Mouse (Mus musculus) left cerebral cortex, adult 18-20 months (tissue): ENCODE results near the gene Tnfrsf9. TPM values are rescaled to one million over a fixed set of nuclear protein-coding genes. Genes with fewer than 3 reads are reported as not detected.

Experiments used
- DNase-seq, 2 experiments: peaks; one replicate each; pipeline ENCODE4 v3.0.0; 2021 to 2022; ENCODE audit warnings: low spot score in 2 of 2, mixed read lengths in 1 of 2
- total RNA-seq, 2 experiments: library from RNA; stranded (reverse); gene quantifications; 2 replicates each; pipeline ENCODE4 v1.2.3; 2021

The Tnfrsf9 gene
- total RNA-seq, 2 experiments from 2014 or later = 0.35 to 0.94 TPM

- DNase-seq = no peak
These were observed 64.0 kb downstream of the Tnfrsf9 start for GRCm38 (mm10) chr4:150978156-150978910.

DNA sequence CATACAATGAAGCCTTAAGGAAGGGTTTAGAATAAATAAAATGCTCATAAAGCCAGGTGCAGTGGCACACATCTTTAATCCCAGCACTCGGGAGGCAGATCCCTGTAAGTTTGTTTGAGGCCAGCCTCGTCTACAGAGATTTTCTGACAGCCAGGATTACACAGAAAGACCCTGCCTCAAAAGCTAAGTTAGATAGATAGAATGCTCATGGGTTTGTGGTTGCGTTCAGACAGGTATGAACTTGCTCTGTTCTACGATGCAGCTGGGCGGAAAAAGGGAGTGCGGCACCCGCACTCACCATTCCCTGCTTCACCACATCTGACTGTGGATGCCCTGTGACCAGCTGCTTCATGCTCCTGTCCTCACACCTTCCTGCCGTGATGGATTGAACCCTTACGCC, 65.1 kb downstream of the Tnfrsf9 start:
- no peak for DNase-seq

DNA sequence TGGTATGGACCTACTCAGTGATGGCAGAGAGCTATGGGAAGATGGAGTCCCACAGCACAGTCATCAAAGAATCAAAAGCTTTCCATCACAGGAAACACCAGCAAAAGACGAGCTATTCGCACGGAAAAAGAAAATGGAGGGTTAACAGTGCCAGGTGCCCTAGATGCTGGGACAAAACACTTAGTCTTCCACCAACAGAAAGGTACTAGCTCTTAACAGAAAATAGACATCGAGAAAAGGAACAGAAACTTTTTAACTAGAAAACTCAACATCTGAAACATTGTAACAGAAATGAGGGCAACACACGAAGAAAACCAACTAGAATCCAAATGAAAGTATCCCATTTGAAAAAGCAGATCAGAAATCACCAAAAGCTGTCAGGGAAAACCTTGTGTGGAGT, 65.8 kb downstream of the Tnfrsf9 start:
- DNase-seq = no peak

GRCm38 (mm10) chr4:150990148-150990547, 75.8 kb downstream of the Tnfrsf9 start:
- DNase-seq = peak in 1 of 2 experiments; percentile 10

Other genes starting within 250 kb of the Tnfrsf9 start
- gene Errfi1, start 60.6 kb upstream of the Tnfrsf9 start, total RNA-seq = 10 to 100 TPM; 29.7 to 32.6 TPM
- gene Park7, start 125 bp upstream of the Tnfrsf9 start, total RNA-seq = 100 to 1,000 TPM; 215 to 216 TPM
- gene Uts2, start 82.5 kb downstream of the Tnfrsf9 start, total RNA-seq = not detected
- 10 to 100 TPM; 22.2 to 24.4 TPM for gene Per3, start 130.1 kb downstream of the Tnfrsf9 start, total RNA-seq
- gene Vamp3, start 143.4 kb downstream of the Tnfrsf9 start, total RNA-seq = 10 to 100 TPM; 28.6 to 28.8 TPM
- gene Gm13090, start 175.0 kb downstream of the Tnfrsf9 start, total RNA-seq = not detected